Mouse (Mus musculus) E14TG2a.4 (cell line): ENCODE measurements at regions not wholly inside any gene's neighbourhood (a gene's known extent, or its start where the extent isn't known, plus 50 kb on each side); places are given as distances from the start of the nearest gene placed in this dataset.
"Not testable (repeated sequence)": the region's sequence is repeated elsewhere in the genome, so short reads cannot be mapped to it uniquely, and the experiment has no call there.

Source experiments
- H3K27me3 ChIP-seq: 2 replicates; pipeline ENCODE4 v1.6.1; 2014; ENCODE audit warnings: low read length, control low read depth; ENCODE audit not compliant: insufficient read depth
- H3K36me3 ChIP-seq: 2 replicates; pipeline ENCODE4 v1.6.1; 2014; ENCODE audit warnings: low read length, control low read depth; ENCODE audit not compliant: insufficient read depth
- H3K4me1 ChIP-seq: replicated peaks from 2 replicates; pipeline ENCODE4 v1.6.1; 2014; ENCODE audit warnings: low read depth, low read length, control low read depth
- H3K4me3 ChIP-seq: replicated peaks from 2 replicates; pipeline ENCODE4 v1.5.1; 2014; ENCODE audit warnings: mild to moderate bottlenecking, low read length
- H3K9me3 ChIP-seq: 2 replicates; pipeline ENCODE4 v1.6.1; 2014; ENCODE audit warnings: low read length, control low read depth
- CTCF ChIP-seq: conservative IDR thresholded peaks from 2 replicates; pipeline ENCODE4 v1.5.1; 2014; ENCODE audit warnings: low read length
- NANOG ChIP-seq: IDR thresholded peaks from 2 replicates; pipeline ENCODE4 v1.6.1; 2014; ENCODE audit warnings: borderline replicate concordance, low read length, mixed read lengths
- POU5F1 ChIP-seq: IDR thresholded peaks from 2 replicates; pipeline ENCODE4 v1.6.1; 2014; ENCODE audit warnings: low read length, borderline replicate concordance

GRCm38 (mm10) chr11:16627294-16628085 is 119.2 kb upstream of the Sec61g start:
- no peak overlapping the region for H3K4me3 ChIP-seq
- H3K27me3 ChIP-seq: no peaks in the 10 kb centered on the region
- no peaks in the 10 kb centered on the region for H3K4me1 ChIP-seq
- no peaks in the 10 kb centered on the region for H3K36me3 ChIP-seq
- H3K9me3 ChIP-seq: no peaks in the 10 kb centered on the region
- TF ChIP-seq NANOG: no peak
- no peak for TF ChIP-seq POU5F1
- no peak for TF ChIP-seq CTCF

- Histone ChIP-seq H3K4me1 (no peaks in the 10 kb centered on the region), H3K27me3 (no peaks in the 10 kb centered on the region), H3K36me3 (no peaks in the 10 kb centered on the region), H3K9me3 (no peaks in the 10 kb centered on the region), H3K4me3 (no peak overlapping the region)
- no peak for TF ChIP-seq CTCF
- no peak for TF ChIP-seq NANOG
- TF ChIP-seq POU5F1: no peak
These were observed 121.3 kb upstream of the Sec61g start for GRCm38 (mm10) chr11:16629410-16630129.

GRCm38 (mm10) chr11:16635796-16636195 is 116.2 kb upstream of the Egfr start:
- not testable (repeated sequence) for H3K36me3 ChIP-seq, H3K4me1 ChIP-seq, H3K27me3 ChIP-seq, H3K4me3 ChIP-seq, H3K9me3 ChIP-seq

GRCm38 (mm10) chr11:16637679-16638078 is 114.3 kb upstream of the Egfr start:
- no peaks in the 10 kb centered on the region for H3K4me1 ChIP-seq
- H3K36me3 ChIP-seq: no peaks in the 10 kb centered on the region
- TF ChIP-seq CTCF (no peak), NANOG (no peak), POU5F1 (no peak)
- no peaks in the 10 kb centered on the region for H3K9me3 ChIP-seq
- H3K27me3 ChIP-seq: no peaks in the 10 kb centered on the region
- no peak overlapping the region for H3K4me3 ChIP-seq

- Histone ChIP-seq H3K27me3 (no peaks in the 10 kb centered on the region), H3K9me3 (no peaks in the 10 kb centered on the region), H3K4me1 (no peaks in the 10 kb centered on the region), H3K36me3 (no peaks in the 10 kb centered on the region), H3K4me3 (no peak overlapping the region)
- TF ChIP-seq NANOG (no peak), CTCF (no peak), POU5F1 (no peak)
These were observed 113.7 kb upstream of the Egfr start for GRCm38 (mm10) chr11:16638349-16638748.

GRCm38 (mm10) chr11:16649599-16649998 is 102.4 kb upstream of the Egfr start:
- TF ChIP-seq POU5F1: no peak
- no peaks in the 10 kb centered on the region for H3K4me1 ChIP-seq
- no peaks in the 10 kb centered on the region for H3K27me3 ChIP-seq
- H3K36me3 ChIP-seq: no peaks in the 10 kb centered on the region
- H3K4me3 ChIP-seq: no peak overlapping the region
- H3K9me3 ChIP-seq: no peaks in the 10 kb centered on the region

GRCm38 (mm10) chr11:16663806-16664205 is 88.2 kb upstream of the Egfr start:
- TF ChIP-seq NANOG: no peak
- TF ChIP-seq CTCF: no peak
- TF ChIP-seq POU5F1: no peak
- Histone ChIP-seq H3K27me3 (no peaks in the 10 kb centered on the region), H3K4me1 (no peaks in the 10 kb centered on the region), H3K36me3 (no peaks in the 10 kb centered on the region), H3K4me3 (no peak overlapping the region), H3K9me3 (no peaks in the 10 kb centered on the region)

- H3K9me3 ChIP-seq: no peaks in the 10 kb centered on the region
- TF ChIP-seq NANOG (no peak), POU5F1 (no peak), CTCF (no peak)
- no peaks in the 10 kb centered on the region for H3K36me3 ChIP-seq
- no peaks in the 10 kb centered on the region for H3K4me1 ChIP-seq
- H3K27me3 ChIP-seq: no peaks in the 10 kb centered on the region
- H3K4me3 ChIP-seq: no peak overlapping the region
These were observed 82.4 kb upstream of the Egfr start for GRCm38 (mm10) chr11:16669453-16670251.
